Mouse (Mus musculus) ES-Bruce4 (cell line): ENCODE results near the gene Gm9958. TPM values are rescaled to one million over a fixed set of nuclear protein-coding genes. Genes with fewer than 3 reads are reported as not detected.

Experiments
- H3K27ac ChIP-seq: 2 replicates; pipeline ENCODE4 v1.5.1; 2012; ENCODE audit warnings: low read length, inconsistent platforms; ENCODE audit not compliant: insufficient read depth
- H3K27me3 ChIP-seq: 2 replicates; pipeline ENCODE4 v1.6.1; 2012; ENCODE audit warnings: mild to moderate bottlenecking, low read length, inconsistent platforms; ENCODE audit not compliant: control insufficient read depth, poor library complexity, insufficient read depth, severe bottlenecking
- H3K36me3 ChIP-seq: 2 replicates; pipeline ENCODE4 v1.6.1; 2012; ENCODE audit warnings: inconsistent platforms, mild to moderate bottlenecking, low read length, moderate library complexity; ENCODE audit not compliant: control insufficient read depth, poor library complexity, insufficient read depth, severe bottlenecking
- H3K4me1 ChIP-seq: one replicate; pipeline ENCODE4 v1.8.1; 2011; ENCODE audit warnings: low read length; ENCODE audit not compliant: control insufficient read depth, insufficient read depth
- H3K4me3 ChIP-seq: 2 replicates; pipeline ENCODE4 v1.5.1; 2011; ENCODE audit warnings: low read depth, mild to moderate bottlenecking, low read length
- H3K9ac ChIP-seq: 2 replicates; pipeline ENCODE4 v1.6.1; 2012; ENCODE audit warnings: low read depth, mild to moderate bottlenecking, inconsistent platforms; ENCODE audit not compliant: poor library complexity, severe bottlenecking
- H3K9me3 ChIP-seq: replicated peaks from 2 replicates; pipeline ENCODE4 v1.6.1; 2012; ENCODE audit warnings: mild to moderate bottlenecking, low read length, inconsistent platforms; ENCODE audit not compliant: control insufficient read depth, poor library complexity, insufficient read depth, severe bottlenecking
- CTCF ChIP-seq: IDR thresholded peaks from one replicate; pipeline ENCODE4 v1.8.1; 2011; ENCODE audit warnings: low read depth, low read length
- EP300 ChIP-seq: IDR thresholded peaks from 2 replicates; pipeline ENCODE4 v1.6.1; 2011; ENCODE audit warnings: low read depth, low read length; ENCODE audit not compliant: insufficient read depth
- POLR2A ChIP-seq: IDR thresholded peaks from one replicate; pipeline ENCODE4 v1.8.1; 2011; ENCODE audit warnings: low read length; ENCODE audit not compliant: insufficient read depth
- polyA plus RNA-seq: library from polyadenylated mRNA; stranded (reverse); fragments of >200 nt; gene quantifications from 2 replicates; pipeline ENCODE4 v1.2.4, GENCODE M21; 2011; ENCODE audit warnings: low read depth; ENCODE audit not compliant: missing spikeins, insufficient read depth, insufficient read length

The Gm9958 gene
- 3.0 and 3.8 TPM in 2 replicates for polyA plus RNA-seq

DNA sequence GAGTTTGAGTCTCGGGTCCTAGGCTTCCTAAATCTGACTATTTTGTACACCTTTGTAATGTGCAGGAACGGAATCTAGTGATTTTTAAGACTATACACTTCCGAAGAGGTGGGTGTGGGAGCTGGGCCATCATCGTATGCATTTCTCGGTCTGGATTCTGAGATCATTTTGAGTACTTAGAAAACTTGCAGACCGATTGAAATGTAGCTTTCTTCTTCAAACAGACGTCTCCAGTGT, at the start of gene Gm9958:
TSS of gene Gm9958 (plus strand) at position 138 of the 237 bp plus-strand sequence.
- Histone ChIP-seq H3K4me1 (peaks cover 2% of the 10 kb centered on the region), H3K27ac (peak within 1 kb of the TSS; percentile 75), H3K36me3 (peaks cover 13% of the 10 kb centered on the region), H3K9ac (peak within 1 kb of the TSS; percentile 98), H3K4me3 (peak within 1 kb of the TSS; percentile 96), H3K27me3 (no peaks in the 10 kb centered on the region), H3K9me3 (no peaks in the 10 kb centered on the region)
- TF ChIP-seq EP300 (no peak), POLR2A (no peak), CTCF (no peak)

DNA sequence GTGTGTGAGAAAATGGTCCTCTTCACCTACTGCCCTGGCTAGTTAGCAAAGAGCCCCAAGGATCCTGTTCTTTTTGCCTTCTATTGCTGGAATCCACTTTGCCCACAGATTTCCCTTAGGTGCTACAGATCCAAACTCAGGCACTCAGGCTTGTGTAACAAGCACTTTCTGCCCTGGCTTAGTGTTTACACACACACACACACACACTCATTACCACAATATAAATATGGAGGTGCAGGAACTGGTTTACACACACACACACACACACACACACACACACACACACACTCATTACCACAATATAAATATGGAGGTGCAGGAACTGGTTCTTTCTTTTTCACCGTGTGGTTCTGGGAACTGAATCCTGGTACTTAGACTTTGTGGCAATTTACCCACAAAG, 35.9 kb upstream of the Gm9958 start:
- Histone ChIP-seq H3K9me3 (no peaks in the 10 kb centered on the region), H3K9ac (no peak overlapping the region), H3K4me1 (no peaks in the 10 kb centered on the region), H3K4me3 (no peak overlapping the region), H3K27me3 (no peaks in the 10 kb centered on the region), H3K36me3 (no peaks in the 10 kb centered on the region), H3K27ac (no peak overlapping the region)
- no peak for TF ChIP-seq CTCF

DNA sequence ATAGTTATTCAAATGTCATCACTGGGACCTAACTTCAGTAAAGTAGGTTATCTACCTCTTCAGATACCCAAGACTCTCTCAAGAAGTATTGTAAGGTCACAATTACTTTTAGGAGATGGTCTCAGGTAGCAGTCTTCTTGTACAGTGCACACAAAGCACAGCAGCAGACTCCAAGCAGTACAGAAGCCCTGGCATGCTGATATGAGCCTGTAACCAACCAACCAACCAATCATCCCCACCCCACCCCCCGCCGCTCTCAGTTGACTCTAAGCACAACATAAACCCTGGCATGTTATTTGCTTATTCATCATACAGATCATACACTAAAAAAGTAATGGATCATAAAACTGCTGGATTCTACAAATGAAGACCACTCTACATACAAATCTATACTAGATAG, 34.5 kb upstream of the Gm9958 start:
- Histone ChIP-seq H3K36me3 (no peaks in the 10 kb centered on the region), H3K27ac (no peak overlapping the region), H3K27me3 (no peaks in the 10 kb centered on the region), H3K9ac (no peak overlapping the region), H3K9me3 (no peaks in the 10 kb centered on the region), H3K4me3 (no peak overlapping the region), H3K4me1 (no peaks in the 10 kb centered on the region)
- TF ChIP-seq CTCF (no peak), POLR2A (no peak), EP300 (no peak)

DNA sequence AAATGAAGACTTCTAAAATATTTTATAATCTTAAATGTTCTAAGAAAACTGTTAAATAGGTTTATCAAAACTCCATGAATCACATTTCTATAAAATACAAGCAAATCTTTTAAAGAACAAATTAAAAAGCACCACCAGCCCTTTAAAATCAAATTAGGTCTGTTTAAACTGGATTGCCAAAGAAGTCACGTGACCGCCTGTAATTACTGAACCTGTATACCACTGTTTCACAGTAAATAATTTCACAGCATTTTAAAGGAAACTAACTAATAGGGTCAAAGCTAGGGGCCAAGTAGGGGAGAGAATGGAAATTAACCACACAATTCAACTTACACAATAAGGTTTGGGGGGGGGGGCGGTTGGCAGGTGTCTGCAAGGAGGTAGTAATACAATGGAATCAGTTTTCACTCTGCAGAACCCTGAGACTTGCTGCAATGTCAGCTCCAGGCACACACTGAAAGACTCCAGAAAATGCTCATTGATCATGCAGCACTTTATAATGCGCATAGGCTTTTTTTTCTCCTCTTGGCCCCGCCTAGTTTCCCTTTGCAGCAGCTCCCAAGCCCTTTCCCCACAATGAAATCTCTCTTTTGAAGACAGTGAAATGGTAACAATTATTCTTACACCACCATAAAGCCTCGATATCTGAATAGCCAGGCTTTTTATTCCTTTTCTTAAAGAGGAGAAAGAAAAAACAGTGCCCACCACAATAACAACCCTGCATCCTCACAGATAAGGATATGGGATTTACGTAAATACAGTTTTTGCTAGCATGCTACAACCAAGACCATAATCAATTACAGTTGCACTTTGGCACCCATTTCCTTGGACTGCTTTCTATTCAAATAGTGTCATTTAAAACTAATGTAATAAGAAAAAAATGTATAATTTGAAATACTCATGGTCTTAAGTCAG, 28.6 kb upstream of the Gm9958 start:
- Histone ChIP-seq H3K9me3 (no peaks in the 10 kb centered on the region), H3K4me1 (no peaks in the 10 kb centered on the region), H3K27me3 (no peaks in the 10 kb centered on the region), H3K9ac (no peak overlapping the region), H3K4me3 (no peak overlapping the region), H3K36me3 (no peaks in the 10 kb centered on the region), H3K27ac (no peak overlapping the region)
- TF ChIP-seq EP300 (no peak), POLR2A (no peak), CTCF (no peak)

DNA sequence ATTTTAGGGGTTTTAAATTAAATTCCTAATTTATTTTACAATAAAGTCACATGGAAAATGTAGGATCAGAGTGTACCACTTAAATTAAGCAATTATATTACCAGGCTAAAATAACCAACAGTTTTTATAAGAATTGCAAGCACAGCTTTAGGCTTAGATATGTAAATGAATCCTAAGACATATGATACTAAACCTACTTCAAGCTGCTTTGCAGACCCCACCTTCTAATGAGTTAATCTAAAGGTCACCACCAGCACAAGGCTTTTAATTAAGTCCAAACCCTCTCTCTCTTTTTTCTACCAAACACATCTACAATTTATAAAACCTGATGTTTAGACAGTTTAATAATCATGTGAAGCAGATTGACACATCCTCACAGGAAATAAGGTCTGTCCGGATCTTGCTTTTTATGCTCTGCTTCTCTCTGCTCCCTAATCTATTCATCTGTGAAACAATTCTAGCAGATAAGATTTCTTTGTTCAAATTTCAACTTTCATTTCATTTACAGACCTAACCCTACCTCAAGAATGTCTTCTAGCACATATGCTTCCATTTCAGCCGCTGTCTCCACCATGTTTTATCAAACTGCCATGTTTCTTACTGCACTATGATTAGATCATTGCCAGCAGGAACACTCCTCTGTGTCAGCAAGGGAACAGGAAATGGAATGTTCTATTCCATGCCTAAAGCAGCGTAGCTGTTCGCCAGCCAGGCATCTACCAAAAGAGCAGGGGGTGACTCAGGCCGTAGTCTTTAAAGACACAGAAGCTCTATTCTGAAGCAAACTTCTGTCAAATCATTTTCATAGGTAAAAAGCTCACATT, 27.7 kb upstream of the Gm9958 start:
- Histone ChIP-seq H3K27ac (no peak overlapping the region), H3K27me3 (no peaks in the 10 kb centered on the region), H3K9me3 (no peaks in the 10 kb centered on the region), H3K36me3 (no peaks in the 10 kb centered on the region), H3K4me1 (no peaks in the 10 kb centered on the region), H3K4me3 (no peak overlapping the region), H3K9ac (no peak overlapping the region)
- no peak for TF ChIP-seq POLR2A
- no peak for TF ChIP-seq CTCF
- no peak for TF ChIP-seq EP300

DNA sequence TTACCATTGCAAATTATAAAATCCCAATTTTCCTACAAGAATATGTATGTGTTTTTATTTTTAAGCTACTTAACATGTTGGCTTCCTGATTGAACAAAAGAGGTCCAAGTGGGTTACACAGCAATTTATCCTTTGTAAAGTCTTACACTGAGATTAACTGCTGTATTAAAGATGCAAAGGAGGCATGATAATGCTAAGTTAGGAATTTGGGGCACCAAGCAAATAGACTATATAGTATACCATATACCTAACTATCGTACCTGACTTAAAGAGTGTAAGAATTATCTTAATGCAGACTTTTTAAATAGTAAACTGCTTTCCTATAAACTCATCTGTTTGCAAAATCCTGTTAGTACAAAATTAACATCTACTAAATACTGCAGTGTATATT, 27.1 kb upstream of the Gm9958 start:
- H3K4me3 ChIP-seq, result no peak overlapping the region
- H3K27me3 ChIP-seq, result no peaks in the 10 kb centered on the region
- H3K4me1 ChIP-seq, result no peaks in the 10 kb centered on the region
- no peak overlapping the region for H3K9ac ChIP-seq
- no peaks in the 10 kb centered on the region for H3K9me3 ChIP-seq
- TF ChIP-seq EP300, result no peak
- TF ChIP-seq POLR2A, result no peak
- TF ChIP-seq CTCF, result no peak
- H3K36me3 ChIP-seq, result no peaks in the 10 kb centered on the region
- H3K27ac ChIP-seq, result no peak overlapping the region
